Mouse (Mus musculus) midbrain, embryonic 14.5 days (tissue): ENCODE results near the gene 4933415A04Rik. TPM values are rescaled to one million over a fixed set of nuclear protein-coding genes. Genes with fewer than 3 reads are reported as not detected.

Experiments used
- ATAC-seq: fragments of 200-750 bp; cut with Nextera tagmentation; 2 replicates; pipeline ENCODE4 v1.8.0; 2017; ENCODE audit warnings: moderate number of reproducible peaks, moderate library complexity; ENCODE audit not compliant: low FRiP score, low TSS enrichment
- DNase-seq: peaks from one replicate; pipeline ENCODE4 v3.0.0-alpha.2; 2015
- H3K27ac ChIP-seq: fragments of 300-500 bp; sonication (generic); replicated peaks from 2 replicates; pipeline ENCODE4 v1.5.1; 2014; ENCODE audit warnings: mild to moderate bottlenecking, low read depth, low read length, moderate library complexity
- H3K27me3 ChIP-seq: fragments of 300-500 bp; sonication (generic); 2 replicates; pipeline ENCODE4 v1.6.1; 2014; ENCODE audit warnings: low read length, control low read depth, mixed read lengths; ENCODE audit not compliant: control insufficient read depth, insufficient read depth
- H3K36me3 ChIP-seq: fragments of 300-500 bp; sonication (generic); 2 replicates; pipeline ENCODE4 v1.6.1; 2014; ENCODE audit warnings: low read length, control low read depth; ENCODE audit not compliant: control insufficient read depth, insufficient read depth
- H3K4me1 ChIP-seq: fragments of 300-500 bp; sonication (generic); 2 replicates; pipeline ENCODE4 v1.6.1; 2014; ENCODE audit warnings: mild to moderate bottlenecking, antibody characterized with exemption, low read length, control low read depth; ENCODE audit not compliant: control insufficient read depth, insufficient read depth
- H3K4me2 ChIP-seq: fragments of 300-500 bp; sonication (generic); 2 replicates; pipeline ENCODE4 v1.6.1; 2014; ENCODE audit warnings: mild to moderate bottlenecking, low read length, moderate library complexity
- H3K4me3 ChIP-seq: fragments of 300-500 bp; sonication (generic); replicated peaks from 2 replicates; pipeline ENCODE4 v1.5.1; 2014; ENCODE audit warnings: low read depth, low read length
- H3K9ac ChIP-seq: fragments of 300-500 bp; sonication (generic); replicated peaks from 2 replicates; pipeline ENCODE4 v1.6.1; 2014; ENCODE audit warnings: mild to moderate bottlenecking, low read length, moderate library complexity
- H3K9me3 ChIP-seq: fragments of 300-500 bp; sonication (generic); 2 replicates; pipeline ENCODE4 v1.6.1; 2016; ENCODE audit warnings: low read length, control low read depth, mixed read lengths; ENCODE audit not compliant: control insufficient read depth
- WGBS: fragments of 180-500 bp; shearing (Covaris S2); extraction: QIAGEN DNeasy Blood & Tissue Kit; methylation state at CpG from one replicate; pipeline ENCODE4 v1.1.7; 2014; 5-methylcytosine and 5-hydroxymethylcytosine counted together
- polyA plus RNA-seq: library from polyadenylated mRNA; unstranded; fragments of >200 nt; fragmentation: Nextera tagmentation; extraction: Ambion mirVana; gene quantifications from 2 replicates; pipeline ENCODE4 v1.2.1, GENCODE M21; 2014

Gene 4933415A04Rik
- 3.2 and 3.9 TPM in 2 replicates for polyA plus RNA-seq

GRCm38 (mm10) chr11:43586324-43587090 is at the start of gene 4933415A04Rik:
4933415A04Rik (plus strand) TSS chr11:43587040.
- no peaks in the 10 kb centered on the region for H3K4me1 ChIP-seq
- DNase-seq (peak; percentile 90), ATAC-seq (no peak)
- no peaks in the 10 kb centered on the region for H3K9me3 ChIP-seq
- no peaks in the 10 kb centered on the region for H3K27me3 ChIP-seq
- H3K36me3 ChIP-seq: peaks cover 27% of the 10 kb centered on the region
- no peak within 1 kb of the TSS for H3K4me2 ChIP-seq
- no peak within 1 kb of the TSS for H3K27ac ChIP-seq
- H3K4me3 ChIP-seq: no peak within 1 kb of the TSS
- WGBS: 71% methylated on average over 7 of the region's 7 CpGs
- H3K9ac ChIP-seq: no peak within 1 kb of the TSS

GRCm38 (mm10) chr11:43537074-43537473 is 49.8 kb upstream of the 4933415A04Rik start:
- Histone ChIP-seq H3K4me3 (no peak overlapping the region), H3K9ac (no peak overlapping the region), H3K36me3 (peaks cover 19% of the 10 kb centered on the region), H3K27me3 (no peaks in the 10 kb centered on the region), H3K4me1 (peaks cover 4% of the 10 kb centered on the region; the same call in 1 of the 2 replicates), H3K27ac (no peak overlapping the region), H3K4me2 (no peak overlapping the region), H3K9me3 (no peaks in the 10 kb centered on the region)
- ATAC-seq (no peak), DNase-seq (no peak)
- WGBS: 78% methylated on average over 6 of the region's 6 CpGs

- Histone ChIP-seq H3K4me1 (peaks cover 4% of the 10 kb centered on the region; the same call in 1 of the 2 replicates), H3K4me3 (no peak overlapping the region), H3K9ac (no peak overlapping the region), H3K4me2 (no peak overlapping the region), H3K9me3 (no peaks in the 10 kb centered on the region), H3K36me3 (peaks cover 6% of the 10 kb centered on the region; the same call in 1 of the 2 replicates), H3K27ac (peak overlapping the region; percentile 56), H3K27me3 (no peaks in the 10 kb centered on the region)
- 19% methylated on average over 6 of the region's 6 CpGs for WGBS
- DNase-seq (peak; percentile 68), ATAC-seq (peak; percentile 64; the same call in 1 of the 2 replicates)
These were observed 47.0 kb upstream of the 4933415A04Rik start for GRCm38 (mm10) chr11:43539863-43540262.

GRCm38 (mm10) chr11:43543711-43544466 is 43.0 kb upstream of the 4933415A04Rik start:
- H3K4me2 ChIP-seq: no peak overlapping the region
- no peaks in the 10 kb centered on the region for H3K36me3 ChIP-seq
- H3K27ac ChIP-seq: no peak overlapping the region
- H3K4me3 ChIP-seq: no peak overlapping the region
- no peak overlapping the region for H3K9ac ChIP-seq
- H3K27me3 ChIP-seq: no peaks in the 10 kb centered on the region
- 94% methylated on average over 15 of the region's 15 CpGs for WGBS
- DNase-seq (no peak), ATAC-seq (no peak)
- peaks cover 28% of the 10 kb centered on the region for H3K4me1 ChIP-seq
- H3K9me3 ChIP-seq: no peaks in the 10 kb centered on the region

- H3K4me2 ChIP-seq: no peak overlapping the region
- H3K9me3 ChIP-seq: no peaks in the 10 kb centered on the region
- no peak for ATAC-seq
- H3K9ac ChIP-seq: no peak overlapping the region
- H3K4me3 ChIP-seq: no peak overlapping the region
- H3K27me3 ChIP-seq: no peaks in the 10 kb centered on the region
- H3K36me3 ChIP-seq: no peaks in the 10 kb centered on the region
- H3K4me1 ChIP-seq: peaks cover 27% of the 10 kb centered on the region
- WGBS: 71% methylated on average over 7 of the region's 7 CpGs
- H3K27ac ChIP-seq: no peak overlapping the region
- DNase-seq: no peak
These were observed 42.0 kb upstream of the 4933415A04Rik start for GRCm38 (mm10) chr11:43544819-43545218.

GRCm38 (mm10) chr11:43545873-43546475 is 40.9 kb upstream of the 4933415A04Rik start:
- Histone ChIP-seq H3K27ac (no peak overlapping the region), H3K4me2 (peak overlapping the region; percentile 17), H3K4me1 (peaks cover 25% of the 10 kb centered on the region), H3K9ac (0 out of 2 replicates have a peak overlapping the region, but pooled peaks have one; percentile 23), H3K27me3 (no peaks in the 10 kb centered on the region), H3K36me3 (no peaks in the 10 kb centered on the region), H3K4me3 (no peak overlapping the region), H3K9me3 (no peaks in the 10 kb centered on the region)
- no peak for ATAC-seq
- DNase-seq: no peak
- WGBS: 24% methylated on average over 16 of the region's 16 CpGs

GRCm38 (mm10) chr11:43546678-43547077 is 40.2 kb upstream of the 4933415A04Rik start:
- no peaks in the 10 kb centered on the region for H3K9me3 ChIP-seq
- H3K4me2 ChIP-seq: no peak overlapping the region
- H3K4me3 ChIP-seq: no peak overlapping the region
- peaks cover 25% of the 10 kb centered on the region for H3K4me1 ChIP-seq
- no peaks in the 10 kb centered on the region for H3K36me3 ChIP-seq
- 59% methylated on average over 4 of the region's 4 CpGs for WGBS
- no peak overlapping the region for H3K27ac ChIP-seq
- no peak overlapping the region; the same call in 1 of the 2 replicates for H3K9ac ChIP-seq
- no peak for DNase-seq
- no peaks in the 10 kb centered on the region for H3K27me3 ChIP-seq
- ATAC-seq: no peak

- no peak overlapping the region for H3K4me3 ChIP-seq
- no peaks in the 10 kb centered on the region for H3K9me3 ChIP-seq
- 0 out of 2 replicates have a peak overlapping the region, but pooled peaks have one; percentile 17 for H3K9ac ChIP-seq
- no peaks in the 10 kb centered on the region for H3K27me3 ChIP-seq
- H3K4me2 ChIP-seq: no peak overlapping the region
- ATAC-seq: peak; percentile 69
- WGBS: 23% methylated on average over 7 of the region's 7 CpGs
- peaks cover 25% of the 10 kb centered on the region for H3K4me1 ChIP-seq
- DNase-seq: peak; percentile 76
- peak overlapping the region; percentile 68 for H3K27ac ChIP-seq
- no peaks in the 10 kb centered on the region for H3K36me3 ChIP-seq
These were observed 38.7 kb upstream of the 4933415A04Rik start for GRCm38 (mm10) chr11:43548148-43548547.
